Mouse (Mus musculus): ENCODE data around the gene Gbp7.
A peak's percentile ranks its signal among the peaks of the same experiment; 100 is the strongest.
"Not testable (repeated sequence)": the region's sequence is repeated elsewhere in the genome, so short reads cannot be mapped to it uniquely, and the experiment has no call there.

The Gbp7 gene

DNA sequence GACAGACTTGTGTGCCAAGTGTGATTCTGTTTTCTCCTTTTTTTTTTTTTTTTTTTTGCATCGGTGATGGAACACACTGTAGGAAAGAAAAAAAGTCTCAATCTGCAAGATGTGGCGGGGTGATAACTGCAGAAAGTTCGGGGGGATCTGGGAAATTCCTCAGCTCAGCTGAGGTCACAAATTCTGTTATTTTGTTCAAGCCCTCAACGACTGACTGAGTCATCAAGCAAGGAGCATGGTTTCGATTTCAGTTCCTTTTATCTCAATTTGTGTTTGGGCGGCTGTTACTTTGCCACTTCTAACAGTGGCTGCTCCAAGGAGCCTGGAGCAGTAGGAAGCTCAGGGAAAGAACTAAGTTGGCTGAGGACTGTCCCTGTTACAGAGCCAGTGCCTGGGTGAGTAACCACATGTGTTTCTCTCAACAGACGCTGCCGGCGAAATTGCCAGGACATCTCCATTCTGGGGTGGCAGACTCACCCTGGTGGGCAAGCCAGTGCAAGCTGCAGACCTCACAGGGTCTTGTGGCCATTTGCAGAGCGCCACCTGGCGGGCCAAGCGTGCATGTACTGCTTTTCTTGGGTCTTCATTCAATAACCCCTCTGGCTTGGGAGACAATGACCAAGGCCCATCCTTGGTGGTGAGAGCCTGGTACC lies 30.3 kb downstream of the Gbp7 start:
- DNase-seq (ENCODE audit: inconsistent ontology term) = peak; percentile 88

GRCm38 (mm10) chr3:142561045-142561646 lies 31.0 kb downstream of the Gbp7 start:
- no peak for DNase-seq (ENCODE audit: inconsistent ontology term)

GRCm38 (mm10) chr3:142561666-142562065 lies 31.5 kb downstream of the Gbp7 start:
- no peak for DNase-seq (ENCODE audit: inconsistent ontology term)

DNA sequence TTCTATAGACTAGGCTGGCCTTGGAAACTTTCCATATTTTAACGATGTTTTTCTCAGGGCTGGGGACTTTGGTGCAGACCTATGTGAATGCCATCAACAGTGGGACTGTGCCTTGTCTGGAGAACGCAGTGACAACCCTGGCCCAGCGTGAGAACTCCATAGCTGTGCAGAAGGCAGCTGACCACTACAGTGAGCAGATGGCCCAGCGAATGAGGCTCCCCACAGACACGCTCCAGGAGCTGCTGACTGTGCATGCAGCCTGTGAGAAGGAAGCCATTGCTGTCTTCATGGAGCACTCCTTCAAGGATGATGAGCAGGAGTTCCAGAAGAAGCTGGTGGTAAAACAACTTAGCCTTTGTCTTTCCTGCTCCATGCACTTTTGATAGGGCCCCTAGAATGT lies 37.3 kb downstream of the Gbp7 start:
- not testable (repeated sequence) for DNase-seq (ENCODE audit: inconsistent ontology term)

GRCm38 (mm10) chr3:142570738-142571137 lies 40.6 kb downstream of the Gbp7 start:
- DNase-seq (ENCODE audit: inconsistent ontology term) = no peak

GRCm38 (mm10) chr3:142577108-142577507 lies 47.0 kb downstream of the Gbp7 start:
- no peak for DNase-seq (ENCODE audit: inconsistent ontology term)

DNA sequence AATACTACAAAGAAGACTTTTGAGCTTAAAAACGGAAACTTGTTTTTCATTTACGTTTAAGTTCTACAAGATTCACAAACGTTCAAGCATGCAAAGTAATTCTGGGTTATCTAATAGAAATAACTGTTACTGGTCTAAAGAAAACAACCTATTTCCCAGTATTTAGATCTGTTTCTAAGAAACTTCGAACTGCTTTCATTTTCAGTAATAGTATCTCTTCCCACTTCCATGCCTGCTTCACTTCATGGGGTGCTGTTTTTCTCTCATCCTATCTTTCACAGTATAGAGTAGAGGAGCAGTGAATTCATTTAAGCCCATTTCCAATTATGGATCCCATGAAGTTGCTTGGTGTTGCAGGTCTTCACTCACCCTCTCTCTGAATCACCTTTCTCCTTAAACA lies 48.2 kb downstream of the Gbp7 start:
- DNase-seq (ENCODE audit: inconsistent ontology term) = no peak

DNA sequence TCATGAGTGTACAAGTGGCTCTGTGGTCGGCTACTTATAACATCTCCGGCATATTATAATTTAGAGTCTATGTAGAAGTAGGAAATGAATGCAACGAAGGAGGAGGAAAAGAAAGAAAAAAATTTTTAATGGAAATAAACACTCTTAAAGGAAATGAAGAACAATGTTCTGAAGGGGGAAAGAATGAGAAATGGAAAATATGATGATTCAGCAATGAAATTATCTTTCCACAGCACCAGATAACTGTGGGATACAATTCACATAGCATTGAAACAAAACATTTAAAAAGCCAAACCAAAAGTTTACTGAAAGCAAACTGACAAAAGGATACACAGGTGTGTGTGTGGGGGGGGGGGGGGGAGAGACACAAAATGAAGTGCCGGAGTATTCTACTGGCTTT lies 52.9 kb downstream of the Gbp7 start:
- no peak for DNase-seq (ENCODE audit: inconsistent ontology term)

DNA sequence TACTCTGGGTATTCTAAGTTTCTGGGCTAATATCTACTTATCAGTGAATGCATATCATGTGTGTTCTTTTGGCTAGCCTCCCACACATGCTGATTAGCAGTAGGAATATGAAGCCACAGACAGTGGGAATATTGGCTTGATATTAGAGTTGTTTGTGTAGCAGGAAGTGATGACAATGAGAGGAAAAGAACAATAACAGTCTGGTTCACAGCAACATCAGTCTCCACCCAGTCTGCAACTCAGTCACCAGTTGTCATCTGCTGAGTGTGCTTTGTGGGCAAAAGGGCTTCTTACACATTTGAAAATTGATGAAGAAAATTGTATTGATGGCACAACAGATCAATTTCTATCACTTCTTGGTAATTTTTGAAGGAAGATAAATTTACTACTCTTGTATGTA lies 57.2 kb downstream of the Gbp7 start:
- DNase-seq (ENCODE audit: inconsistent ontology term) = peak; percentile 7

DNA sequence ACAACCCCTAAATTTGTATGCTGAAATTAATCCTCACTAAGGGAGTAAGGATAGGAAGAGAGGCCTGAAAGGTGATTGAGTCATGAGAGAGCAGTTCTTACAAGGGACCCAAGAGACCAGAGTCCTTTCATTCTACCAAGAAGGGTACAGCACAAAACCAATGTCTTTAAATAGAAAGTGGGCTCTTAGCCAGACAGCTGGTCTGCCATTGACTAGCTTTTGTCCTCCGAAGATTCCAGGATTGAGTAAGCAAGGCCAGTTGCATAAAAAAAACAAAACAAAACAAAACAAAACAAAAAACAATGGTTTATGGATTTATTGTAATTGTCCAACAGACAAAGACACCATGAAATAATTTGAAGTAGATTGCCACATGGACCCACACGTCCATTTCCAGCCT lies 58.7 kb downstream of the Gbp7 start:
- DNase-seq (ENCODE audit: inconsistent ontology term) = peak; percentile 7

- DNase-seq (ENCODE audit: inconsistent ontology term) = no peak
Observed at GRCm38 (mm10) chr3:142590431-142591067, 60.4 kb downstream of the Gbp7 start.

DNA sequence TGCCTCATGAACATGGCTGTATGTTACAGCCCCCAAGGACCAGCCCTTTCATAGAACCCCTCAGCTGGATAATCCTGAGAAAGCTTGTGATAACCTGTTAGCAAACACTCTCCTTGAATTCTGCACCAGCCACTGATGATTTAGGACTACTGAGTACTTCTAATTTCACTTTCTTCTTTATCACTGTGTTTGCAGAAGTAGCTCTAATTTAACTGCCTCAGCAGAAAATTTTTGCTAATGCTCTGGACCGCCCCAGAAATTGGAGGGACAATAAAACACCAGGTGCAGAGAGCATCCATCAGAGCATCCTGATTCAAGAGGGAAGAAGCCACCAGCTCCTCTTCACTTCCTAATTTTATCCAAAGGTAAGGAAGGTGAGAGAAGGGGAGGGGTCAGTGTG lies 64.4 kb downstream of the Gbp7 start, which contains the start of gene Gbp2b:
Gbp2b (plus strand) TSS at position 301 of the 400 bp plus-strand sequence.
- DNase-seq (ENCODE audit: inconsistent ontology term) = no peak

DNA sequence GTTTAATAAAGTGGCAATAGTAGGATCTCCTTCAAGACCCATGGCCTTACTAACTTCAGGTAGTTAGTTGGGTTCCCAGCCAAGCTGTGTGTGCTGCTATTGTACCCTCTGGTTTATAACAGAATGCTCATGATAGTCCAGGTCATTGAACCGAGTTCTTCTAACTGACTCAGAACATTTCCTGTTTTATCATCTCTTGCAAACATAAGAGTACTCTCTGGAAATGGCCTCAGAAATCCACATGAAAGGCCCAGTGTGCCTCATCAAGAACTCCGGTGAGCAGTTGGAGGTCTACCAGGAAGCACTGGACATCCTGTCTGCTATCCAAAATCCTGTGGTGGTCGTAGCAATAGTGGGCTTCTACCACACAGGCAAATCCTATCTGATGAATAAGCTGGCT lies 67.8 kb downstream of the Gbp7 start:
- no peak for DNase-seq (ENCODE audit: inconsistent ontology term)
